Mouse (Mus musculus) liver, embryonic 14.5 days (tissue): ENCODE results near the gene Hoxd4.

ENCODE experiments used
- CTCF ChIP-seq: IDR thresholded peaks from 2 replicates; pipeline ENCODE4 v1.5.1; 2016; ENCODE audit warnings: antibody characterized with exemption, low read depth, control low read depth
- EP300 ChIP-seq: IDR thresholded peaks from 2 replicates; pipeline ENCODE4 v1.6.1; 2016; ENCODE audit warnings: antibody characterized with exemption, low read depth

DNA sequence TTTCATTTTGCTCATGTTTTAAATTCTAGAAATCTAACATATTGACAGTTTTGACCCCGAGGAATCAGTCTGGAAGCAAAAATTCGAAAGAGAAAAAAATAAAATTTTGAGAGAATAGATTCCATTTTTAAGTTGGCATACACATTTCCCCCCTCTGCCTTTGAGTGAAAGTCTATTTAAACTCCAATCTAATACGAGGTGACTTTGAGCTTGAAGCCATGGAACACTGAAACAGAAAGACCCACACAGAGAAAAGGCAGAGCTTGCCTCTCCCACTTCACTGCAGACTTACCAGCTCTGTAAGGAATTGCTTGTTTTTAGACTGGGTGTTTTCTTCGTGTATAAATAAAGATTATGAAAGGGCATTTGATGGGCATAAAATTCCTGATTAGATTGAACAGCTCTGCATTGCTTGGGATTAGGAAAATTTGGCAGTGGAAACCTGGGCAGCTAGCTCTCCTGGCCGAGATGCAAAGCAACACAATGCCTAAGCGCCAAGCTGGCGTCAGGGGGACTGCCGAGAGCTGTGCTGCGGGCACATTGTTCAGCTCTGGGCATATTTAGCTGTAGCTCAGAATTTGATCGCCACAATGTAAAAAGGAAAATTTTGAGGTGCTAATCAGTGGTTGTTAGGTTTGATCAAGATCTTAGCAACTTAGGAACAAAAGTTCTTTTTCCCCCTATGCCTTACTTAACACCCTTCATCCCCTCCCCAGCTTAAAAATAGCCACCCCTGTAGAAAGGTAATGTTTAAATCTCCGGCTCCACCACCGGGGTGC lies 22.7 kb upstream of the Hoxd4 start:
- TF ChIP-seq CTCF (no peak), EP300 (no peak)
